Comparison of ENCODE assay signal across 28 mouse cellular contexts in genomic region chr17:66301906-66302305, GRCm38 (mm10).
DNase-seq lines count a peak whose midpoint lies in the region; TF ChIP-seq lines count a peak whose summit lies in the region.
"Had no signal": no experiment of that assay in that cellular context is flagged by ENCODE, and none has a peak within 500 bp of the region (broad histone marks: within the 10 kb centered on the region; RNA-seq: fewer than 3 reads in every experiment).

No protein-coding gene starts in this region.

- peaks cover 3% of the 10 kb centered on the region for H3K4me1 ChIP-seq in ES-Bruce4 (ENCODE audit: control insufficient read depth, insufficient read depth, low read length)
- H3K4me1 ChIP-seq: embryonic facial prominence, embryonic 10.5 days; embryonic facial prominence, embryonic 13.5 days; forebrain, embryonic 12.5 days; forebrain, embryonic 15.5 days; heart, embryonic 12.5 days; heart, embryonic 15.5 days had no signal

- peak overlapping the region; percentile 65; the same call in 1 of the 2 replicates for H3K27ac ChIP-seq in ES-Bruce4 (ENCODE audit: insufficient read depth, low read length)
- H3K27ac ChIP-seq: embryonic facial prominence, embryonic 10.5 days; embryonic facial prominence, embryonic 13.5 days; forebrain, embryonic 12.5 days; forebrain, embryonic 15.5 days; heart, embryonic 15.5 days; hindbrain, embryonic 14.5 days had no signal

- no peaks in the 10 kb centered on the region for H3K9me3 ChIP-seq in ES-Bruce4 (replicated peaks; ENCODE audit: control insufficient read depth, insufficient read depth, low read length, poor library complexity, severe bottlenecking)
- H3K9me3 ChIP-seq: embryonic facial prominence, embryonic 10.5 days; embryonic facial prominence, embryonic 13.5 days; forebrain, embryonic 12.5 days; forebrain, embryonic 15.5 days; heart, embryonic 12.5 days; heart, embryonic 15.5 days had no signal

- no peaks in the 10 kb centered on the region for H3K36me3 ChIP-seq in ES-Bruce4 (ENCODE audit: control insufficient read depth, insufficient read depth, low read length, poor library complexity, severe bottlenecking)
- H3K36me3 ChIP-seq: embryonic facial prominence, embryonic 10.5 days; embryonic facial prominence, embryonic 13.5 days; forebrain, embryonic 12.5 days; forebrain, embryonic 15.5 days; heart, embryonic 12.5 days; heart, embryonic 15.5 days had no signal

- no peak overlapping the region for H3K9ac ChIP-seq in ES-Bruce4 (ENCODE audit: low read depth, poor library complexity, severe bottlenecking)
- H3K9ac ChIP-seq: embryonic facial prominence, embryonic 13.5 days; forebrain, embryonic 12.5 days; forebrain, embryonic 15.5 days; heart, embryonic 12.5 days; heart, embryonic 15.5 days; hindbrain, embryonic 14.5 days had no signal

- no peaks in the 10 kb centered on the region for H3K27me3 ChIP-seq in ES-Bruce4 (ENCODE audit: control insufficient read depth, insufficient read depth, low read length, poor library complexity, severe bottlenecking)
- H3K27me3 ChIP-seq: CH12.LX; embryonic facial prominence, embryonic 13.5 days; forebrain, embryonic 12.5 days; forebrain, embryonic 15.5 days; heart, embryonic 12.5 days; heart, embryonic 15.5 days had no signal

- no peak for TF ChIP-seq POLR2A in ES-Bruce4 (IDR thresholded peaks at IDR 0.05; ENCODE audit: insufficient read depth, low read length)

- peak; percentile 75 for DNase-seq in heart, adult 11 months
- DNase-seq in heart, postnatal 36 days = no peak
- peak; percentile 65 for DNase-seq in R1 (ENCODE audit: low read depth, low spot score)
- no peak for DNase-seq in retina, postnatal 1 day
- DNase-seq in lung, postnatal 36 days = no peak
- DNase-seq: adrenal gland, adult 2 months; adrenal gland, postnatal 25 days; B cell, adult 2 months; cerebellum, adult 11-12 months; cerebellum, adult 8-10 months; cerebellum, postnatal 10 days; cerebellum, postnatal 36 days; embryo, embryonic 11 days; gastrocnemius, postnatal 36 days; heart, adult 18-20 months; heart, postnatal 10 days; heart, postnatal 4 days; kidney, adult 2 months had no signal

- intact Hi-C loops in heart, postnatal 36 days (cut with DNase I) = no loop called here

- TF ChIP-seq EP300 in ES-Bruce4 (IDR thresholded peaks at IDR 0.05; ENCODE audit: insufficient read depth, low read depth, low read length) = no peak

- no peak overlapping the region for H3K4me3 ChIP-seq in ES-Bruce4 (ENCODE audit: low read depth, low read length)
- H3K4me3 ChIP-seq: embryonic facial prominence, embryonic 10.5 days; embryonic facial prominence, embryonic 13.5 days; erythroblast, embryonic 14.5 days; forebrain, embryonic 12.5 days; forebrain, embryonic 15.5 days; heart, embryonic 12.5 days; heart, embryonic 15.5 days had no signal

- no peak for TF ChIP-seq CTCF in ES-Bruce4 (IDR thresholded peaks at IDR 0.05; ENCODE audit: low read depth, low read length)

Comparison
In these comparisons a context has a peak if more than half of its experiments do, and no peak if none do; other contexts are left out.
1. DNase-seq: peak in heart, adult 11 months (single experiment) and R1 (single experiment); none in heart, postnatal 36 days (0 of 2), retina, postnatal 1 day (single experiment) and lung, postnatal 36 days (single experiment).